Mouse (Mus musculus): ENCODE measurements around the gene Sppl2a.
"Not testable (repeated sequence)": the region's sequence is repeated elsewhere in the genome, so short reads cannot be mapped to it uniquely, and the experiment has no call there.

Gene Sppl2a

GRCm38 (mm10) chr2:126894245-126894644 is 38.8 kb downstream of the Sppl2a start:
- no peak for DNase-seq (ENCODE audit: low spot score)

- DNase-seq (ENCODE audit: low spot score), result no peak
These were observed 40.7 kb downstream of the Sppl2a start for GRCm38 (mm10) chr2:126892316-126892715.

DNA sequence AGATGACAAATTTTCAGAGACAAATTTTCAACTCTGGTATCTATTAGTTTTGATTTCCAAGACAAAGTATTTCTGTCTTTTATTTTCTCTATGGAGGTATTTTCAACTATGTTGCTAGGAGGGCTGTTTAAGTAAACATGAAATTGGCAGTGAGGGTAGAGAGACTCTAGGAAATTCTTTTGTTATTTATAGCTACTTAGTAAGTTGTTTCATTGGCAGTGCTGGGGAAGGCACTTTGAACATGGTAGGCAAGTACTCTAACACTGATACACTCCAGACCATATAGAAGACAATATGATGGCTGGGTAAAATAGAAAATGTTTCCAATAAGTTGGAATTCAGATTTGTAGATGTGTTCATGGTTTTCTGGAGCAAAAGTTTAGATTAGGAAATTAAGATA is 41.3 kb downstream of the Sppl2a start:
- no peak for DNase-seq (ENCODE audit: low spot score)

- no peak for DNase-seq (ENCODE audit: low spot score)
These were observed 45.9 kb downstream of the Sppl2a start for GRCm38 (mm10) chr2:126887141-126887540.

DNA sequence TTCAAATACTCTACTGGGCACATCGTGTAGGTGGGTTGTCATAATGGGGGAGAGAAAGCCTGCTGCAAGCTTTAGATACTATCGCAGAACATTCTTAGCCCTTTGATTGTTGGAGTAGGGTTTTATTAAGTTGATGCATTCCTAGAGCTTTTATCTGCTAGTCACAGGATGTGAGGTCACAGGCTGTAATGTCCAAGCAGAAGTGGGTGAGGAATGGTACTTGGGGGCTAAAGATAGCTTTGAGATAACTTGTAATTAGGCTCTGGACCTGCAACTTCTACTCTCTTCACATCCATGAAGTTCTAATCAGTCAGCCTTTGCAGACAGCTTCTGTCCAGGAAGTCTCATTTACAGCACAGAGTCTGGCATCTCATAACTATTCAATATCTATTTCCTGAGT is 47.2 kb downstream of the Sppl2a start:
- DNase-seq (ENCODE audit: low spot score), result no peak

DNA sequence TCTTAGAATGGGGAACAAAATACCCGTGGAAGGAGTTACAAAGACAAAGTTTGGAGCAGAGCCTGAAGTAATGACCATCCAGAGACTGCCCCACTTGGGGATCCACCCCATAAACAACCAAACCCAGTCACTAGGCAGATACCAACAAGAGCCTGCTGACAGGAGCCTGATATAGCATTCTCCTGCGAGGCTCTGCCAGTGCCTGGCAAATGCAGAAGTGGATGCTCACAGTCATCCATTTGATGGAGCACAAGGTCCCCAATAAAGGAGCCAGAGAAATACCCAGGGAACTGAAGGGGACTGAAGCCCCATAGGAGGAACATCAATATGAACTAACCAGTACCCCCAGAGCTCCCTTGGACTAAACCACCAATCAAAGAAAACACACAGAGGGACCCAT is 50.3 kb downstream of the Sppl2a start:
- not testable (repeated sequence) for DNase-seq (ENCODE audit: low spot score)

- no peak for DNase-seq (ENCODE audit: low spot score)
These were observed 55.0 kb downstream of the Sppl2a start for GRCm38 (mm10) chr2:126877991-126878390.

- peak; percentile 84 for DNase-seq (ENCODE audit: low spot score)
These were observed 56.9 kb downstream of the Sppl2a start, which contains the start of gene Trpm7 for GRCm38 (mm10) chr2:126875871-126876796. Gene Trpm7 (minus strand): TSS chr2:126876230.

- peak; percentile 25 for DNase-seq (ENCODE audit: low spot score)
These were observed 57.6 kb downstream of the Sppl2a start for GRCm38 (mm10) chr2:126875516-126875835.

GRCm38 (mm10) chr2:126874809-126875515 is 58.1 kb downstream of the Sppl2a start:
- no peak for DNase-seq (ENCODE audit: low spot score)

DNA sequence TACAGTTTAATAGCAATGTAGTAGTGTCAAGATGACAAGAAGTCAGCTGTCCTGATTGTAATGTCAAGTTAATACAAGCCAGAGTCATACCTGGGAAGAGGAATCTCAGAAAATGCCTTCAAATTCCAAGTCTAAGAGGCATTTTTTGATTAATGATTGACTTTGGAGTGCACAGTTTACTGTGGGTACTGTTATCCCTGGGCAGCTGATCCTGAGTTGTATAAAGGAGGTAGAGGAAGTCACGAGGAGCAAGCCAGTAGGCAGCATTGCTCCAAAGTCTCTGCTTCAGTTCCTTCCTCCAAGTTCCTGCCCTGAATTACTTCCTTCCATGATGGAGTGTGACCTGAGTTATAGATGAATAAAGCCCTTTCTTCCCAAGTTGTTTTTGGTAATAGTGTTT is 66.7 kb downstream of the Sppl2a start:
- DNase-seq (ENCODE audit: low spot score), result no peak

DNA sequence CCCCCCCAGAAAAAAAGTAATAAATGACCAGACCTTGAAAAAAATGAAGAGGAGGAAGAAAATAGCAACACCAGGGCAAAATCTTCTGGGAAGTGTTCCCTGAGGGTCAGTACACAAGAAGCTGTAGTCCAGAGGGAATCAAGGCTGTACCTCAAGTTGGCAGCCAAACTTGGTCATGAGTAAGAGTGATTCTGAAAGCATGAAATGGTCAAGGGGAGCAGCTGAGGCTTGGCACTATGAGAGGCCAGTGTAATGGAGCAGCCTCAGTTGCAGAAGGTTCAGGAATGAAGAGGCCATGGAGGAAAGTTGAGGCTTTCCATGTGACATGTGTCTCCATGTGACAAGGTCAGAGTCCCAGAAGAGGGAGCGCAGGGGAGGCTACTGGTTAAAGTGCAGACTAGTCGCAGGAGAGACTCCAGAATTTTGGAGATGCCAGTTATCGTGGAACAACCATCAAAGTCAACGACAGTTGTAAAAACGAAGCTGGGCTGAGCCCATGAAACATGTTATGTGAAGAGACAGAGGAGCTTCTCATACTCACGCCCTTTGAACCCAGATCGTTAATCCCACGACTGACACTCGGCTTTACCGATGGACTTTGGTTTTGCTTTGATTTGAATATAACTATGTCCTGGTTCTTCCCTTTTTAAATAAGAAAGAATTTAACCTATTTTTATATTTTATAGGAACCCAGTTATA is 67.4 kb downstream of the Sppl2a start:
- no peak for DNase-seq (ENCODE audit: low spot score)

GRCm38 (mm10) chr2:126865026-126865425 is 68.0 kb downstream of the Sppl2a start:
- DNase-seq (ENCODE audit: low spot score), result no peak

DNA sequence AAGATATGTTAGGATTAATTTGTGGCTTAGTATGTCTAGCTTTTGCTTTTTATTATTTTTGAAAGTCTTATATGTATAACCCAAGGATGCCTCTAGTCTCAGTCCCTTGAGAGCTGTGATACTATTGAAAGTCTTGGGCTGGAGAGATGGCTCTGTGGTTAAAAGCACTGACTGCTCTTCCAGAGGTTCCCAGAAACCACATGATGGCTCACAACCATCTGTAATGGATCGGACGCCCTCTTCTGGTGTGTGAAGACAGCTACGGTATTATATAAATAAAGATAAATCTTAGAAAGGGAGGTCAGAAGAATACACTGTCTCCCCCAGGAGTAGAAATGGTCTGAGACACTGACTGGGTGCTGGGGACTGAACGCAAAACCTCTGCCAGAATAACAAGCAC is 88.3 kb downstream of the Sppl2a start:
- DNase-seq (ENCODE audit: low spot score), result no peak

Measured in urinary bladder, postnatal 25 days (tissue).